Mouse (Mus musculus) adipose tissue, adult 10 weeks (tissue): ENCODE results near the gene Dcun1d5. TPM values are rescaled to one million over a fixed set of nuclear protein-coding genes. Genes with fewer than 3 reads are reported as not detected.

Experiments
- polyA plus RNA-seq: library from polyadenylated mRNA; stranded (reverse); fragments of 350-450 nt; fragmentation: Illumina TruSeq; extraction: RNeasy Lipid Tissue Mini Kit (QIAGEN cat#74804); gene quantifications from one replicate; pipeline ENCODE4 v1.2.3, GENCODE M21; 2014; ENCODE audit warnings: low read depth, low replicate concordance

Gene Dcun1d5
- 81.0 TPM for polyA plus RNA-seq

GRCm38 (mm10) chr9:7184172-7184896 is at the start of gene Dcun1d5, which contains the start of gene Dync2h1:
TSS of gene Dcun1d5 (plus strand) at chr9:7184520.
TSS of gene Dync2h1 (minus strand) at chr9:7184446.

Other genes with a start within 250 kb of the Dcun1d5 start
- gene Dync2h1, start 74 bp upstream of the Dcun1d5 start, polyA plus RNA-seq: 3.1 TPM
- gene Mmp13, start 88.0 kb downstream of the Dcun1d5 start, polyA plus RNA-seq: 0.17 TPM
- gene Mmp12, start 159.9 kb downstream of the Dcun1d5 start, polyA plus RNA-seq: 21.3 TPM
- 0.29 TPM for gene Mmp1b, start 203.5 kb downstream of the Dcun1d5 start, polyA plus RNA-seq